Mouse (Mus musculus) cerebellum, adult (tissue): ENCODE results near the gene Fadd.

Experiments used
- ATAC-seq: cut with Nextera tagmentation; 2 replicates; pipeline ENCODE4 v1.9.2; 2017; ENCODE audit warnings: mild to moderate bottlenecking, moderate library complexity, mixed read lengths; ENCODE audit not compliant: insufficient number of reproducible peaks, low FRiP score, low TSS enrichment

Gene Fadd

GRCm38 (mm10) chr7:144582284-144582980 is at the start of gene Fadd:
Gene Fadd (minus strand): TSS chr7:144582463.
- peak; percentile 83 for ATAC-seq

- no peak for ATAC-seq
Measured at GRCm38 (mm10) chr7:144630622-144631021, 48.4 kb upstream of the Fadd start.

GRCm38 (mm10) chr7:144628334-144628915 is 46.2 kb upstream of the Fadd start:
- ATAC-seq, result no peak

DNA sequence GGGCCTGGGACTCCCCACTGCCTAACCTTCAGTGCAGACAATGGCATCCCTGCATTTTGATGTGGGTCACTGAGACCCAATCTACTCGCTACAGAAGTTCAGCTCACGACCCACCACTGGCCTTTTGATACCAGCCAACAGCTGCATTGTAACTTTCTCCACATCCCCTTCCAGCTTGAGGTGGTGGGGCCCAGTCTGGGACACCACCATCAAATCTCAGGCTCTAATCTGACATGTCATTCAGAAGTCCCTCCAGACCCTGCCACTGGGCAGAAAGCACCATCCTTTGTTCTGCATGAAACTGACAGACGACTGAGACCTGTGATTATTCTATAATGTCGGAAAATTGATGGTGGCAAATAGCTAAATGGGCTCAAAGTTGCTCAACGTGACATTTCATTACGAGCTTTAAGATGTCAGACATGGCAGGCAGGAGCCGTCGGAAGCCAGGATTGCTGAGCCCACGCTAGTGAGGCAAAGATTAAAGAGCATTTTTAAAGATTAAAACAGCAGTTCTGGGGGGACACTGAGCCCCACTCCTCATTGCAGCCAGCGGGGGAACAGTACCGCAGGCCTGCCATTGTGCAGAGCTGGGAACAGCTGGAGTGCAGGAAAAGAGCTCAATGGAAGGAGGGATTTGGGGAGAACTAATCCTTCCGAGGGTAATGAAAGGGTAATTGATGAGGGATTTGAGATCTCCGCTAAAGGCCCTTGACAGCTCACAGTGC is 45.5 kb upstream of the Fadd start:
- ATAC-seq, result no peak

- ATAC-seq, result no peak
Measured at GRCm38 (mm10) chr7:144626042-144626441, 43.8 kb upstream of the Fadd start.

GRCm38 (mm10) chr7:144620721-144621681 is 38.7 kb upstream of the Fadd start:
- no peak for ATAC-seq

DNA sequence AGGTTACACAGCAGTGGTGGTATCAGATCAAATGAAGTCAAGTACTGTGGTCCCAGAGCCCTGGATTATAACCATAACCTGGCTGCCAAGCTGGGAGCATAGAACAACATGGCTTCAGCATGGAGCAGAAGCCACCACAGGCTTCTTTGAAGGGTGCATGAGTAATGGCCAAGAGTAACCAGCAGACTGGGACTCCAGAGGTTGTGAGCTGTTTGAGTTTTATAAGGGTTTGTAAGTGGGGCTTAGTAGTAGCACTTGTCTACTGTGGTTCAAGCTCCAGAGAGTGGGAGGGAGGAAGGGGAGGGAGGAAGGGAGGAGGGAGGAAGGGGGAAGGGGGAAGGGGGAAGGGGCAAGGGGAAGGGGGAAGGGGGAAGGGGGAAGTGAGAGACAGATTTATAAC is 38.1 kb upstream of the Fadd start:
- ATAC-seq, result no peak

GRCm38 (mm10) chr7:144615343-144615742 is 33.1 kb upstream of the Fadd start:
- ATAC-seq, result no peak

DNA sequence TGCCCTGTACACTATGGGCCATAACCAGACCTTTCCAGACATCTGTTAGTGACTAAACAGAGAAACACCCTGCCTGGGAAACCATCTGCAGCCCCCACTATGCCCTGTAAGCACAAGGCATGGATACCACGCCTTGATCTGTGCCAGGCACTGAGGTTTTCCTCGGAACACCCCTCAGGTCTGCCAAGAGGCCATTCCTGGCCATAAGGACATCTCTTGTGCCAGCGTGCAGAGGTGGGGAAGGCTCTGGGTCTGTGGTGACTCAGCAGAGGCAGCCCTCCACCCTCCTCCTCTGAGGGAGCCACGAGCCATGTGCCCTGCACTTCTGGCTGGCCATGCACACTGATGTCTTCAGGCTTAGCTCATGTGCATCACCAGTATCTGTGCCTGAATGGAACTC is 30.6 kb upstream of the Fadd start:
- no peak for ATAC-seq

DNA sequence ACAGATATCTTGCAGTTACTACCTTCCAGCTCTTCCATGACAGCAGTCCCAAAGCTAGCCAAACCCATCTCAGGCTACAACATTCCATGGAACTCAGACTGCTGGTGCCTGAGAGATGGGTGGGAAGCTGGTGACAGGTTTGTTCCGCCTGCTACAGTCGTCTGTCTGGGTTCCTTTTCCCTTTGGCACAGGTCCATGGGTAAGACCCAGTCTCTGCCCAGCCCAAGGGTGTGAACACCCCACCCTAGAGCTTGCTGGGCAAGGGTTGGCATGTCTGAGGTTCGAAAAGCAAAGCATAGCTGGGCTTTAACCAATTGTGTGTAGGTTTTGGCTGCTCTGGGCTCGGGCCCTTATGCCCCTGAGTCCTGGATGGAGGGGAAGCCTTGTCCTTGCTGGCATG is 30.1 kb upstream of the Fadd start:
- ATAC-seq, result no peak

DNA sequence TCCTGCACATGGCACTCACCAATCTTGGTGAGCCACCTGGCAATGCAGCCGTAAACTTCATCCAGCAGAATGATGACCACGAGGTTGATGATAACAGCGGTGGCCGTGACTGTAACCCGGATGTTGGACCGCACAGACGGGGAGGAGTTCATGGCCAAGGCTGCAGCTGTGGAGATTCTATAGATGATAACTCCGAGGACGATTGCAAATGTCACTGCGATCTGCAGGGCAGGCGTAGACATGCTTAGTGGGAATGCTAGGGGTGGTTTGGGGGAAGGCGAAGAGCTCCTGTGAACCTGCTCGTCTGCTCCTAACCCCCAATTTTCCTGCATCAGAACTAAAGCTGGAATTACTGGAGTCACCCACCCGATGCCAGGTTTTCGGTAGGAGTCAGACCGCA is 29.3 kb upstream of the Fadd start:
- ATAC-seq, result no peak

DNA sequence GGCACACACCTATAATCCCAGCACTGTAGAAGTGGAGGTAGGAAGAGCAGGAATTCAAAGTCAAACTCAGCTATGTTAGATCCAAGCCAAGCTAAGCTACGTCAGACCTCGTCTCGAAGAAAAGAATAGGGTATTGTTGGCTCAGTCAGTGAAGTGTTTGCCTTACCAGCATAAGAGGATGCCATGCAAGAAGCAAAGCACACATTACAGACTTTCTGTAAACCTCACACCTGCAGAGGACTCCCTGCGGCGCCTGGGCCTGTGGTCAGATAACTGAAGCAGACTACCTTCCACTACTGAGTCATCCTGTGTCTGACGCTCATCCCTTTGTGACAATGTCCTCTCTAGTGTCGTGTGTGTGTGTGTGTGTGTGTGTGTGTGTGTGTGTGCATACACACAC is 27.3 kb upstream of the Fadd start:
- ATAC-seq, result no peak

DNA sequence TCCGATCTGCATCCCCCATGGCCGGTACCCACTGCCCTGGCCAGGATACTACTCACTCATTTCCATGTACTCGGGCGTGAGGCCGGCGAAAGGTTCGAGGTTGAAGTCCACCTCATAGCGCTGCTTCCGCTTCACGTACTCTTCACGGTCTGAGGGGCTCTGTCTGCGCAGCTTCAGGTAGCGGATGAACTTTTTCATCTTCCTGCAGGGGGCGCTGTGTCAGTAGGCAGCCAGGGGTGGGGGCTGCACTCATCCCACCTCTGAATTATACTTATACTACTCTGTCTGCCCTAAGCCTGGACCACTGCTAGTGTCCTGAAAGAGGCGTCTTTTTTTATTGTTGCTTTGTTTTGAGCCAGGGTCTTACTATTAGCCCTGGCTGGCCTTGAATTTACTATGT is 25.6 kb upstream of the Fadd start:
- no peak for ATAC-seq

DNA sequence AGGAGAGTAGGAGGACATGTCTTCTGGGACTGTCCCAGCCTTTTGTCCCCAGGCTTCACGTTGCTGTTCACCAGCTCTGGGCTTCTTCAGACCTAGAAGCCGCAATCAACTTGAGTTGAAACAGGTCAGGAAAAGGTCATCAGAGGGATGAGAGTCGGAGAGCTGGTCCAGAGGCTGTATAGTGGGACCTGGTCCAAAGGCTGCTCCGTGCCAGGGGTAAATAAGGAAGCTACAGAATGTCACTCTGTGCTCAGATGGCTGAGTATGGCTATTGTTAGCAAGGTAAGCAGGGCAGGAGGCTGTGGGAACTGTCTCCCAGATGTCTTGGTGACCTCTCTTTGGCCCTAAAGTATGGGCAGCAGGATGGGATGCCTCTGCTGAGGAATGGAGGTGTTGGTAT is 22.5 kb upstream of the Fadd start:
- no peak for ATAC-seq

DNA sequence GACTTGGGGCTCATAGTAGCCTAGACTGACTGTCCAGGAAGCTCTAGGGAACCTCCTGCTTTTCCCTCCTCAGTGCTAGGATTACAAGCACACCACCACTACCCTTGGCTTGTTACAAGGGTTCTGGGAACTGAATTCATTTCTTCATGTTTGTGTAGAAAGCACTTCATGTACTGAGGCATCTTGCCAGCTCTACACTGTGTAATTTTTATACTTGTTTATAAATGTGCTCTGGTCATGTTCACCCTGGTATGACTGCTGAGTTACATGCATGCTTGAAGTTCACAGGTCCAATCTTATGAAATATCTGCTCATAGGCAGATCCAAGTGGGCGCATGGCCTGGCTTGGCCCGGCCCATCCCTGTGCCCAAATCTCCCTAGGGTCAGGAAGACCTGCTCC is 22.0 kb upstream of the Fadd start:
- ATAC-seq, result no peak

GRCm38 (mm10) chr7:144600333-144600900 is 18.2 kb upstream of the Fadd start:
- ATAC-seq, result no peak

DNA sequence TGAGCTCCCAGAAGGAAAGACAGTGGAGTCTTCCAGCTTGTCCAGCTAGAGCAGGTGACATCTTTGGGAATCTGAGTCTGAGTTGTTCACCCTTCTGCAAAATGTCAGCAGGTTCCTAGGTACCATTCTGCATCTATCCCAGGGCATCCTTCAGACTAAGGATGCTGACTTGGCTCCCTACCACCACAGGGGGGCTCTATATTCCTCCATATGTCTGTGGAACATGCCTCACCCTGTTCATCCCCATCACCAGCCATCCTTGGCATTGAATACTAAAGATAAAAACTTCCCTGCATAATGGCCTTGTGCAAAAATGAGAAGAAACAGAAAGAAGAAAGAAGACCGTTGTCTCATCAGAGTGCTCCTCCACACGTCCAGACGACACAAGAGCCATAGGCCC is 7.2 kb upstream of the Fadd start:
- no peak for ATAC-seq

DNA sequence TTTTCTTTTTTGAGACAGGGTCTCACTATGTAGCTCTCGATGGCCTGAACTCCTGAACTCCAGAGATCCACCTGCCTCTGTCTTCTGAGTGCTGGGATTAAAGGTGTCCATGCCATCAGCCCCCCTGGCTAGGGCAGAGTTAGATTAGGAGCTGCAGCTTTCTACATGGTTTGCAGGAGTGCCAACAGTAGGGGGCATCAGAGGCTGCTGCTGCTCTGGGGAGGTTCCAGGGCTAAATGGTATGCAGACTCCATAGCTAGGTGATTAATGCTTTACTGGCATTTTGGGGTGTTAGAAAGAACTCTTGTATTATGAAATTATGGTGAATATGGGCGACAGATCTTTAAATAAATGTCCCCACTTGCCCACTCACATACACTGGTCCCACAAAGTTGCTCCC is 5.0 kb upstream of the Fadd start:
- no peak for ATAC-seq

DNA sequence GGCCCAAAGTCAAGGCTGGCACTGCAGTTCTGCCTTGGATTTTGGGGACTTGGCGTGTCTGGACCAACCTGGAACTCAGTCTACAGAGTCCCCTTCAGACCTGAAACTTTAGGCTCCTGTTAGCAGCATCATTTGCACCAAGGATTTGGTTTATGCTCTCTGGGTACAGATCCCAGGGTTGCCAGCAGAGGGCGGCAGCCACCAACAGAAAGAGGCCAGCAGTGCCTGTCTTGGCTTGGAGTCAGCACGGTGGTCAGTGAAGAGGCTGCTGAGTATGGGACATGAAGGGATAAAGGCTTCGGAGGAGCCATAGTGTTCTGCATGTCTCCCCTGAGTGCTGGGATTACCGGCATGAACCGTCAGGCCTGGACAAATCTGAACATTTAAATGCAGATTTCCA is 3.4 kb upstream of the Fadd start:
- no peak for ATAC-seq

DNA sequence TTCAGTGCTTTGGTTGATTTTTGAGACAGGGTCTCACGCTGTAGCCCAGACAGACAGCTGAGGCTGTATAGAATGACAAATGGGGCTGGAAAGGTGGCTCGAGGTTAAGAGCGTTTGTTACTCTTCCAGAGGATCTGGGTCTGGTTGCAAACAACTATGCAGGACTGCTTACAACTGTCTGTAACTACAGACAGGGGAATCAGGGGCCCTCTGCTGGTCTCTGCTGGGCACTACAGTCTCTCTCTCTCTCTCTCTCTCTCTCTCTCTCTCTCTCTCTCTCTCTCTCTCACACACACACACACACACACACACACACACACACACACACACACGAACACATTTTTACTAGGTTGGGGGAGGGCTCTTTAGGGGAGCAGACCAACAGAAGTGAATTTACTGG is 1.4 kb upstream of the Fadd start:
- ATAC-seq, result no peak
